Mouse (Mus musculus) spleen, postnatal 36 days (tissue): ENCODE data around the gene Tmem167b.

ENCODE experiments used
- DNase-seq, 2 experiments: peaks; one replicate each; pipeline ENCODE4 v3.0.0; 2022; ENCODE audit warnings: low spot score in 2 of 2, mixed read lengths in 1 of 2

The Tmem167b gene

GRCm38 (mm10) chr3:108537303-108537702 is 25.0 kb downstream of the Tmem167b start:
- peak; percentile 56 to 73 for DNase-seq

- DNase-seq: peak in 1 of 2 experiments; percentile 36
Measured at GRCm38 (mm10) chr3:108536517-108537260, 25.6 kb downstream of the Tmem167b start, which contains the start of gene 5330417C22Rik. Gene 5330417C22Rik (minus strand): TSS chr3:108536536.

DNA sequence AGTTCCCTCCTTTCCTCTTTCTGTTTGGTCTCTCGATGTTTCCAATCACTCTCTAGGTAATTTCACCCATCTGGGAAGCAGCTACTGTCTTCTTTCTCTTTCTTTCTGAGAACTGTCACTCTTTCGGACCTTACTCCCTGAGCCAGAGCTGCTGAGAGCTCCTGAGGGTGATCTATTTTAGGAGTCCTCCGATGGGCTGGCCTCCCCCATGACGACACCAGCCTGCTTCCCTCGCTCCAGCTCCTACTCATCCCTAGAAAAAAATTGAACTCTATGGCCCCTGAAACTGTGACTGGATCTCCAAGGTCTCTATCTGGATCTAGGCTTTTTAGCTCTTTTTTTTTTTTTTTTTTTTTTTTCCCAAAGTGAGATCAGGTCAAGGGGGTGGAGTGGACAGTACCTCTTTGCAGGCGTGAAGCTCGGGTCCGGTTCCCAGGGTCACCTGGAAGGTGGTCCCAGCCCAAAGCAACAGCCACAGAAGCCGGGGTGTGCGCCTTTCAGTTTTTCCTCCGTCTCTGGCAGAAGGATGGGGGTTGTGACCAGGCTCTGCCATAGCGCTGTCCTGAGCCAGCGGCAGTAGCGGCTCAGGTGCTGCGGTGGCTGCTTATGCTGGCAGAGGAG is 26.3 kb downstream of the Tmem167b start:
- no peak for DNase-seq

DNA sequence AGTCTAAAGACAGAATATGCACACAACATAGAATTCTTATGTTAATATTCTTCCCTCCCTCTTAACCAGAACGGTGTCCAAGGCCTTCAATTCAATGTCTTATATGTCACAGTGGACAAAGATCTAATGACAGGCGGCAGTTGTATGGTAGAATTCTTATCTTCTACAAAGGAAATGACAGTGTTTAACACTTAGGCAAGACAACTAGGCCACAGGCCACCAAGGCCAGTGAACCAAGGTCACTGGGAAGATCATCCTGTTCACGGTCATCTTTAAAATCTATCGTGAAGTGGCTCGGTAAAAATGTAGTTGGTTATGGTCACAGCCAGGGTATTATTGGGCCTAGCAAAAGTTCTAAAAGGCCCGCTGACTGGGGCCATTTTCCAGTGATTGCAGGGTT is 28.3 kb downstream of the Tmem167b start, which contains the start of gene 1700013F07Rik:
Gene 1700013F07Rik, plus strand, starts transcription at position 200 of the 400 bp plus-strand sequence.
- no peak for DNase-seq

- no peak for DNase-seq
Measured at GRCm38 (mm10) chr3:108533114-108533885, 29.0 kb downstream of the Tmem167b start.

GRCm38 (mm10) chr3:108528489-108528888 is 33.8 kb downstream of the Tmem167b start:
- no peak for DNase-seq

- no peak for DNase-seq
Measured at GRCm38 (mm10) chr3:108523415-108523814, 38.9 kb downstream of the Tmem167b start.

- DNase-seq: no peak
Measured at GRCm38 (mm10) chr3:108518276-108518675, 44.0 kb downstream of the Tmem167b start.

GRCm38 (mm10) chr3:108513465-108513864 is 48.8 kb downstream of the Tmem167b start:
- no peak for DNase-seq

GRCm38 (mm10) chr3:108510716-108511483 is 51.4 kb downstream of the Tmem167b start:
- no peak for DNase-seq

GRCm38 (mm10) chr3:108510156-108510555 is 52.1 kb downstream of the Tmem167b start:
- no peak for DNase-seq

GRCm38 (mm10) chr3:108508745-108509474 is 53.4 kb downstream of the Tmem167b start:
- DNase-seq: peak; percentile 24 to 52
